Mouse (Mus musculus) kidney, embryonic 16.5 days (tissue): Measurements from ENCODE around the gene Slc25a34. TPM values are rescaled to one million over a fixed set of nuclear protein-coding genes. Genes with fewer than 3 reads are reported as not detected.

Experiments used
- ATAC-seq: fragments of 200-750 bp; cut with Nextera tagmentation; 2 replicates; pipeline ENCODE4 v1.8.0; 2017; ENCODE audit warnings: moderate TSS enrichment; ENCODE audit not compliant: low FRiP score, low TSS enrichment
- H3K27ac ChIP-seq: fragments of 300-500 bp; sonication (generic); 2 replicates; pipeline ENCODE4 v1.5.1; 2014; ENCODE audit warnings: low read length
- H3K27me3 ChIP-seq: fragments of 300-500 bp; sonication (generic); 2 replicates; pipeline ENCODE4 v1.6.1; 2014; ENCODE audit warnings: low read length, control low read depth, mixed read lengths; ENCODE audit not compliant: insufficient read depth
- H3K36me3 ChIP-seq: fragments of 300-500 bp; sonication (generic); 2 replicates; pipeline ENCODE4 v1.6.1; 2014; ENCODE audit warnings: low read length, control low read depth, mixed read lengths; ENCODE audit not compliant: insufficient read depth
- H3K4me1 ChIP-seq: fragments of 300-500 bp; sonication (generic); 2 replicates; pipeline ENCODE4 v1.6.1; 2014; ENCODE audit warnings: low read length, control low read depth, mixed read lengths; ENCODE audit not compliant: insufficient read depth
- H3K4me2 ChIP-seq: fragments of 300-500 bp; sonication (generic); replicated peaks from 2 replicates; pipeline ENCODE4 v1.6.1; 2014; ENCODE audit warnings: low read depth, low read length
- H3K4me3 ChIP-seq: fragments of 300-500 bp; sonication (generic); 2 replicates; pipeline ENCODE4 v1.5.1; 2014; ENCODE audit warnings: mild to moderate bottlenecking, low read length
- H3K9ac ChIP-seq: fragments of 300-500 bp; sonication (generic); replicated peaks from 2 replicates; pipeline ENCODE4 v1.6.1; 2014; ENCODE audit warnings: low read length
- H3K9me3 ChIP-seq: fragments of 300-500 bp; sonication (generic); 2 replicates; pipeline ENCODE4 v1.6.1; 2016; ENCODE audit warnings: low read length, control low read depth
- WGBS: fragments of 180-500 bp; shearing (Covaris S2); extraction: QIAGEN DNeasy Blood & Tissue Kit; methylation state at CpG from one replicate; pipeline ENCODE4 v1.1.7; 2014; 5-methylcytosine and 5-hydroxymethylcytosine counted together
- polyA plus RNA-seq: library from polyadenylated mRNA; unstranded; fragments of >200 nt; fragmentation: Nextera tagmentation; extraction: Ambion mirVana; gene quantifications from 2 replicates; pipeline ENCODE4 v1.2.1, GENCODE M21; 2015

The Slc25a34 gene
- polyA plus RNA-seq, 1 experiment from 2014 or later = 0.69 TPM

- no peak overlapping the region for H3K4me2 ChIP-seq
- peaks cover 20% of the 10 kb centered on the region for H3K36me3 ChIP-seq
- 88% methylated on average over 3 of the region's 3 CpGs for WGBS
- no peaks in the 10 kb centered on the region for H3K27me3 ChIP-seq
- no peak overlapping the region for H3K4me3 ChIP-seq
- H3K9ac ChIP-seq = no peak overlapping the region
- ATAC-seq = no peak
- peaks cover 16% of the 10 kb centered on the region for H3K4me1 ChIP-seq
- H3K9me3 ChIP-seq = no peaks in the 10 kb centered on the region
- no peak overlapping the region for H3K27ac ChIP-seq
Observed at GRCm38 (mm10) chr4:141647187-141647586, 23.6 kb upstream of the Slc25a34 start.

GRCm38 (mm10) chr4:141645988-141646387, 22.4 kb upstream of the Slc25a34 start:
- H3K9me3 ChIP-seq = no peaks in the 10 kb centered on the region
- 89% methylated on average over 8 of the region's 8 CpGs for WGBS
- H3K4me2 ChIP-seq = no peak overlapping the region
- peaks cover 17% of the 10 kb centered on the region for H3K4me1 ChIP-seq
- H3K36me3 ChIP-seq = peaks cover 23% of the 10 kb centered on the region
- no peak overlapping the region for H3K4me3 ChIP-seq
- no peak overlapping the region for H3K9ac ChIP-seq
- ATAC-seq = no peak
- no peak overlapping the region for H3K27ac ChIP-seq
- H3K27me3 ChIP-seq = no peaks in the 10 kb centered on the region

DNA sequence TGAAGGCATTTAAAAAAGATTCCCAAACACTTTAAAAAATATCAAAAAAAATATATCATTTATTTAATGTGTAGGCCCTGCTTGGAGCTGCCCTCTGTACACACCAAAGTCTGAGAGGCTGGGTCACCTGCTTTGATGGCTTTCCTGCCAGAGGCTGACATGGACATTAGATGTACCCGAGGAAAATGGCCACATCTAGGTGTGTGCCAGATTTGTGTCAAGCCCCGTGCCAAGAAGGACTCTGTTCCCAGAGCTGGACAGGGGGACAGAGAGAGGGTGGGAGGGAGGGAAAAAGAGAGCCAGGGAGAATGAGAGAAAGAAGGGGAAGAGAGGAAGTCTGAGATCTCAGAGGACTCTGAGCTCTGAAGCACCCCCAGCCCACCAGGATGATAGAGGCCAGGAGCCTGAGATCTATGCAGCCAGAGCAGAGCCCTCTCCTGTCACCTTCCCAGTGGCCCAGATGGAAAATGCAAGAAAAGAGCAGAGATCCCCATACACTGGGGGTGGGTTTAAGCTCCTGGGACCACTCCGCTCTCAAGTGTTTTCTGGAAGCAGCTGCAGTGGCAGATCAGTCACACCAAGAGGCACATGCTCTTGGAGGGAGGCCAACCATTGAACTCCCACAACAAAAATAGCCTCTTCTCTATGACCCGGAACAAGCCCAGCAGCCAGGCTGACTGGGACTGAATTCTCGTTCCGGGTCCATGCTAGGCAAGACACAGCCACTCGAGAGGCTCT, 19.7 kb upstream of the Slc25a34 start:
- 17% methylated on average over 7 of the region's 7 CpGs for WGBS
- Histone ChIP-seq H3K4me3 (no peak overlapping the region), H3K9me3 (no peaks in the 10 kb centered on the region), H3K27me3 (no peaks in the 10 kb centered on the region), H3K27ac (peak overlapping the region; percentile 75), H3K4me1 (peaks cover 17% of the 10 kb centered on the region), H3K9ac (peak overlapping the region; percentile 54), H3K4me2 (no peak overlapping the region; the same call in 1 of the 2 replicates), H3K36me3 (peaks cover 21% of the 10 kb centered on the region)
- peak; percentile 55 for ATAC-seq

GRCm38 (mm10) chr4:141641961-141642811, 18.6 kb upstream of the Slc25a34 start:
- 82% methylated on average over 25 of the region's 25 CpGs for WGBS
- peaks cover 26% of the 10 kb centered on the region for H3K36me3 ChIP-seq
- no peak for ATAC-seq

GRCm38 (mm10) chr4:141641353-141641771, 17.7 kb upstream of the Slc25a34 start:
- no peak overlapping the region for H3K4me3 ChIP-seq
- 0 out of 2 replicates have a peak overlapping the region, but pooled peaks have one; percentile 7 for H3K27ac ChIP-seq
- H3K4me1 ChIP-seq = peaks cover 17% of the 10 kb centered on the region
- no peak for ATAC-seq
- no peaks in the 10 kb centered on the region for H3K9me3 ChIP-seq
- no peak overlapping the region for H3K4me2 ChIP-seq
- no peaks in the 10 kb centered on the region for H3K27me3 ChIP-seq
- WGBS = 85% methylated on average over 7 of the region's 7 CpGs
- H3K9ac ChIP-seq = no peak overlapping the region
- H3K36me3 ChIP-seq = peaks cover 34% of the 10 kb centered on the region

More at GRCm38 (mm10) chr4:141641961-141642811, 18.6 kb upstream of the Slc25a34 start:
- H3K27me3 ChIP-seq = no peaks in the 10 kb centered on the region
- H3K4me3 ChIP-seq = no peak overlapping the region
- no peak overlapping the region for H3K4me2 ChIP-seq
- H3K9ac ChIP-seq = no peak overlapping the region
- H3K27ac ChIP-seq = 0 out of 2 replicates have a peak overlapping the region, but pooled peaks have one; percentile 7
- H3K4me1 ChIP-seq = peaks cover 17% of the 10 kb centered on the region
- H3K9me3 ChIP-seq = no peaks in the 10 kb centered on the region

DNA sequence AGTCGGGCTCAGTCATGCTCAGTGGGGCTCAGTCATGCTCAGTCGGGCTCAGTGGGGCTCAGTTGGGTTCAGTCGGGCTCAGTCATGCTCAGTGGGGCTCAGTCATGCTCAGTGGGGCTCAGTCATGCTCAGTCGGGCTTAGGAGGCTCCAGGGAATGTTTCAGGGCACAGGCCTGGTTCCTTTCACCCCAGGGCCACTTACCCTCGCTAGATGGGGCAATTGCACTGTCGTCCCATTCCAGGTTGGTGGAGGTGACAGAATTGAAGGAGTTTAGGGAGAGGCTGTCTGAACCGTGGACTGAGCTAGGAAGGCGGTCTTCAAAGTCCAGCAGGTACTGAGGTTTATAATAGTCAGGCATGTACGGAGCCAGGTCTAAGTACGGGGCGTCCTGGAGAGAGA, 15.9 kb upstream of the Slc25a34 start:
- Histone ChIP-seq H3K4me2 (no peak overlapping the region), H3K36me3 (peaks cover 34% of the 10 kb centered on the region), H3K27me3 (no peaks in the 10 kb centered on the region), H3K4me1 (peaks cover 17% of the 10 kb centered on the region), H3K4me3 (no peak overlapping the region), H3K9ac (no peak overlapping the region), H3K9me3 (no peaks in the 10 kb centered on the region), H3K27ac (no peak overlapping the region)
- ATAC-seq = no peak
- 63% methylated on average over 11 of the region's 11 CpGs for WGBS

DNA sequence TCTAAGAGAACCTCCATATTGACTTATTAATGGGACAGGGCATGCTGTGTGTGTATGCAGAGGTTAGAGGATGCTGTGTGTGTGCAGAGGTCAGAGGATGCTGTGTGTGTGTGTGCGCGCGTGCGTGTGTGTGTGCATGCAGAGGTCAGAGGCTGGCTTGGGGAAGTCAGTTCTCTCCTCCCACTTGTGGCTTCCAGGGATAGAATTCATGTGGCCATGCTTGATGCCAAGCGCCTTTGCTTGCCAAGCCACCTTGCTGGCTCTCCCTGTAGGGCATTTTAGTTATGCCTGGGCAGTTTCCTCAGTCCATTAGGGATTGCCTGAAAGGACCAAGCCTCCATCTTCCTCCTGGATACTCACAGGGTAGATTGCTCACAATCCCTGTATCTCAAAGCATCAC, 13.1 kb upstream of the Slc25a34 start:
- Histone ChIP-seq H3K27ac (no peak overlapping the region), H3K27me3 (no peaks in the 10 kb centered on the region), H3K9ac (no peak overlapping the region), H3K4me1 (no peaks in the 10 kb centered on the region), H3K36me3 (peaks cover 49% of the 10 kb centered on the region), H3K4me3 (no peak overlapping the region), H3K4me2 (no peak overlapping the region), H3K9me3 (no peaks in the 10 kb centered on the region)
- 90% methylated on average over 5 of the region's 5 CpGs for WGBS
- ATAC-seq = no peak

DNA sequence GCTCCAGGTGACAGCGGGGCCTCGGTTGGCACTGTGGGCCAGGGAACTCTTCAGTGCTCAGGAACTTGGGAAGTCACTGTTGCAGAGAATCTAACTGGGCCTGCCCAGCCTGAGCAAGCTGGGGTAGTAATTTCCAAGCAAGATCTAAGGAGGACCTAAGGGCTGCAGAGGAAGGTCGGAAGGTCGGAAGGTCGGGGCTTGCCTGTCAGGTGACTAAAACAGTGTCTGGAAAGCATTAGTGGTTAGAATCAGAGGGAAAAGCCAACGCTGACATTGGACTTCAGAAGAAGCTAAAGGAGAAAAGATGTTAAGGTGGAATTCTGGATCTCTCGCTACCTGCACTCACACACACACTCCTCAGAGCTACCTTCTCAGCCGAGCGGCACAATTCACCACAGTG, 12.4 kb upstream of the Slc25a34 start:
- H3K9ac ChIP-seq = no peak overlapping the region
- H3K4me2 ChIP-seq = no peak overlapping the region
- peaks cover 49% of the 10 kb centered on the region for H3K36me3 ChIP-seq
- H3K27ac ChIP-seq = no peak overlapping the region
- H3K4me1 ChIP-seq = no peaks in the 10 kb centered on the region
- 78% methylated on average over 9 of the region's 9 CpGs for WGBS
- H3K9me3 ChIP-seq = no peaks in the 10 kb centered on the region
- ATAC-seq = no peak
- H3K4me3 ChIP-seq = no peak overlapping the region
- no peaks in the 10 kb centered on the region for H3K27me3 ChIP-seq

- H3K4me2 ChIP-seq = no peak overlapping the region
- no peaks in the 10 kb centered on the region for H3K27me3 ChIP-seq
- H3K9me3 ChIP-seq = no peaks in the 10 kb centered on the region
- ATAC-seq = no peak
- 87% methylated on average over 21 of the region's 21 CpGs for WGBS
- H3K9ac ChIP-seq = no peak overlapping the region
- no peaks in the 10 kb centered on the region for H3K4me1 ChIP-seq
- no peak overlapping the region for H3K4me3 ChIP-seq
- H3K27ac ChIP-seq = no peak overlapping the region
- peaks cover 75% of the 10 kb centered on the region for H3K36me3 ChIP-seq
Observed at GRCm38 (mm10) chr4:141632111-141632873, 8.7 kb upstream of the Slc25a34 start.
